Mouse (Mus musculus): ENCODE measurements around the gene Zdhhc17.

The Zdhhc17 gene

DNA sequence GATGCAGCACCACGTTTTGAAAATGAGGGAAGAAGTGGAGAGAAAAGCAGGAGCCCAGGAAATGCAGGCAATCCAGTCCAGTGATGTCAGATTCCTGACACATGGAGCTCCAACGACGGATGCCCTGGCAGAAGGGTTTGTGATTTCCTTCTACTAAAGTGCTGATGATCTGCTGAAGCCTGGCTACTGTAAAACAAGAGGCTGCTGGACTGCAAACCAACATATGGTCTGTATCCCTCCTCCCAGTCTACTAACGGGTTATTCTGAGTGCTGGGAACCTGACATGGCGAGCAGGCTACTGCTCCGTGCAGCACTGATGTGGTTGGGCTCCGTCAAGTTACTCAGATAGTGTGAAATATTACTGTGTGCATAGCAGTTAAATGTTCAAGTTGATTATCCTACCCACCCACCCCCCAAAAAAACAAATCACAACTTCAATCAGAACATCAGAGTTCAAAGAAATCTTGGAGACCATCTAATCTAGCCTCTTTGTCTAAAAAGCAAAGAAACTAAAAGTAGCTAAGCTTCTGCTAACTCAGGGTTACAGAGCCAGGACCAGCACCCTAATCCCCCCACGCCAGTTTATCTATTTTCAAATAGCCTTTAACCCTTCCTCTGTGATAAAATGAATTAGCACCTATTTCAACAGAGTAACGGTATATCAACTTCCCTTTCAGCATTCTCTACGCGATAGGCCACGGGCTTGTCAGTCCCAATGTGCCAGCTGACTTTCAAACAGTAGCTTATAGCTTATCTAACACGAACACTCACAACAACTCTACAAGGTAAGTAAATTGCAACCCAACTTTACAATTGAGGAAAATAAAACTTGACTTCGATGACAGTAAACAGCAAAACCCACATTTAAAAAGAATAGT is 4.1 kb downstream of the Zdhhc17 start:
- DNase-seq (ENCODE audit: low spot score in 2 of 2), result no peak

DNA sequence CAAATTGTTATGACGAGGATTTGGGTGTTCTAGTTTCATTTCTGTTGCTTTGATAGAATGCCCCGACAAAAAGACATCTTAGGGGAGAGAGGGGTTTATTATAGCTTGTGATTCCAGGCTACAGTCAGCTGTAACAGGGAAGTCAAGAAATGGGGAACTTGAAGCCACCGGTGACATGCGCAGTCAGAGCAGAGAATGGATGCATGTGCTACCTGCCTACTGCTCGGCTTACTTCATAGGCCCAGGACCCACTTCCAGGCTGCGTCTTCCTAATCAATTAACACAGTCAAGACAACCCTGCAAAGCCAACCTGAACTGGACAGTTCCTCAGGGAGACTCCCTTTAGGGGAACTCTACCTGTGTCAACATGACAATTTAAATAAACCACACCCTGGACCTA is 5.7 kb downstream of the Zdhhc17 start:
- peak; percentile 34 to 49 for DNase-seq (ENCODE audit: low spot score in 2 of 2)

DNA sequence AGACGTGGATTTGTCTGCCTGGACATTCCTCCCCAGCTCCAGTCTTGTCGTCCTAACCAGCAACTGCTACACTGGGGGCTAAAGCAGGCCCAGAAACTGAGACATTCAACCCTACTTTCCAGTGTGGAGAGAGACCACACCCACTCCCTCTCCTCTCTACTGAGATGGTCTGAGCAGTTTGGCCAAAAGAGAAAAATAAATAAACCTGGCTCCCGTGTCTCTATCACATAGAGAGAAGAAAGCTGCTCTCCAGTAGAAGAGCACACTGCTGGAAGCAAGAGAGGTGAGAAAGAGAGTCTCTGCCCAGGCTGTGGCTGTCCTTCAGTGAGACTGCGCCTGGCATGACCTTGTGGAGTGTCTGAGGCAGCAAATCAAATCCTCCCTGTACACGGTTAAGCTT is 10.7 kb downstream of the Zdhhc17 start:
- DNase-seq (ENCODE audit: low spot score in 2 of 2), result no peak

DNA sequence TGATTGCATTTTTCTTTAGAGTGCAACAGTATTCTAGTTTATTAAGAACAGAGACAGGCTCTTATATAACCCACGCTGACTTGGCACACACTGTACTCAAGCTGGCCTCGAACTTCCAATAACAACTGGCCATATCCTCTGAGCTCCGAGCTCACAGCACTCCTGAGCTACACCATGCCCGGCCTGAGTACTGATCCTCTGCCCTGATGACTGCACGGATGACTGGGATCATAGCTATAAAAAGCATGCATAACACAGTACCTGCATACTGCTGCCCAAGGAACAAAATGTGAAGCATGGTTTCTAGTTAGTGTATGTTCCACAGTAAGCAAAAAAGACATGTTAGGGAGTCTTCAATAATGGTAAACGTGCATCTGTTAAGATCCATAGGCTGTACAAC is 12.8 kb downstream of the Zdhhc17 start:
- DNase-seq (ENCODE audit: low spot score in 2 of 2), result no peak

DNA sequence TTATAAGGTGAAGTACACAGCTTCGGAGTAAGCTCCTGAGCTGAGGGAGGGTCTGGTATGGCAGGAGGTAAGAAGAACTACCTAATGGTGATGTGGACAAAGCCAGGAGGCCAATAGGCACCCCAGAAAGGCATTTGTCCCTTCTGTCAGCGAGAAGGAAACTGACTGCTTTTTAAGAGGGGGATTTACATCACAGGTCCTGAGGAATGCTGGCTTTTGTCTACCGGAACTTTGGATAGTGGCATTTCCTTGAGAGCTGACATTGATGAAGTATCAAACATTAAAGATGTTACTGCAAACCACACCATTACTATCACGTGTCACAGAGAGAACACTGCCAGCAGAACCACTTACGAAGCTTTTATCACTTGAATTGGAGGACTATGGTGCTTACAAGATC is 15.2 kb downstream of the Zdhhc17 start:
- no peak for DNase-seq (ENCODE audit: low spot score in 2 of 2)

DNA sequence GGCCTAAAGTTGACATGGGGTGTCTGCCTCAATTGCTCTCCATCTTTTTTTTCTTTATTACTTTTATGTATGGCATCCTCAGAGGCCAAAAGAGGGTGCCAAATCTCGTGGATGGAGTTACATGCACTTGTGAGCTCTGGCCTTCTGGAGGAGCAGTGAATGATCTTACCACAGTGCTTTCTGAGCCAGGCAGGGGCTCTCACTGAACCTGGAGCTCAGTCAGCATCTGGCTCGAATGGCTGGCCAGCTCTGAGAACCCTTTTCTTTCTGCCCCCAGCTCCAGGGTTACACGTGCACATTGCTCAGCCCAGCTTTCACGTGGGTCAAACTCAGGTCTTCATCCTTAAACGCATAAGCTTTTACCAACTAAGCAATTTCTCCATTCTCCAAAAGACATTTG is 16.7 kb downstream of the Zdhhc17 start:
- DNase-seq (ENCODE audit: low spot score in 2 of 2), result no peak

DNA sequence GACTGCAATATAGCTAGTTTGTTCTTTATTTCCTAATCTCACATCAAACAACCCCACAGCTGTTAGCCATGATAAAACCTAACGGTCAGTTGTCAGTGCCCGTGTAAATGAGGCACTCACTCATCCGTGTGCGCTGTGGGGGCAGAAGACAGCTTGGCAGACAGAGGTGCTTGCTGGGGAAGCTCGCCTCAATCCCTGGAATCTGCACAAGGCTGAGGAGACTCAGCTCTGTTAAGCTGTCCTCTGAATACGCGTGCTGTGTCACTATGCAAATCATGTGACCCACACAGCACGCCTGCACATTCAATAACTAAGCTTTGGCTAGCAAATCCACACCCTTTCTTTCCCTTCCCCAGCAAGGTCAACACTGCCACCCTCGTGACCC is 17.9 kb downstream of the Zdhhc17 start:
- no peak for DNase-seq (ENCODE audit: low spot score in 2 of 2)

DNA sequence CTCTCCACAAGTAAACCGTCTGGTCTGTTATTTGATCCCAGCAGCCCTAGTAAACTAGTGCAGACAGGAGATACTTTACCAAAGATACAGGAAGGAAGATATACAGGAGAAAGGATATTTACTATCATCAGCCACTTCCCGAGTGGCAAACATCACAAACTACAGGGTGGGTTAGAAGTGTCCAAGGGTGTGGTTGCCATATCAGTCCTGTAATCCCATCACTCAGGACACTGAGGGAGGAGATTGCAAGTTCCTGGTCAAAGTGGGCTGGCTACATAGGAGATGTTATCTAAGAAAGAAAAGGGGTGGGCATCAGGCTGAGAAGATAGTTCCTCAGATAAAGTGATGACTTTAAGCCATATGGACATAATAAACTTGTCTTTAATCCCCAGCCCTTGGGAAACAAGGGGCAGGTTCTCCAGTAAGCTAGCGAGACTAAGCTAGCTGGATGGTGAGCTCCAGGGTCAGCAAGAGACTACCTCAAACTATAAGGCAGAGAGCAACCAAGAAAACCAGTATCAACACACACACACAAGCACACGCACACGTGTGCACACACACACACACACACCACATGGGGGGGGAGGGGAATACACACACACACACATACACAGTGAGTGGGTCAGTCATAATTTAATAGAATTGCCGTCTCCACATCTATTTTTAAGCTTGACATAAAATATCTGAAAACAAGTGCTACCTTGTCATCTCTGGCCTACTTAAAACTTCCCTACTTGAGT is 18.5 kb downstream of the Zdhhc17 start:
- DNase-seq (ENCODE audit: low spot score in 2 of 2), result no peak

DNA sequence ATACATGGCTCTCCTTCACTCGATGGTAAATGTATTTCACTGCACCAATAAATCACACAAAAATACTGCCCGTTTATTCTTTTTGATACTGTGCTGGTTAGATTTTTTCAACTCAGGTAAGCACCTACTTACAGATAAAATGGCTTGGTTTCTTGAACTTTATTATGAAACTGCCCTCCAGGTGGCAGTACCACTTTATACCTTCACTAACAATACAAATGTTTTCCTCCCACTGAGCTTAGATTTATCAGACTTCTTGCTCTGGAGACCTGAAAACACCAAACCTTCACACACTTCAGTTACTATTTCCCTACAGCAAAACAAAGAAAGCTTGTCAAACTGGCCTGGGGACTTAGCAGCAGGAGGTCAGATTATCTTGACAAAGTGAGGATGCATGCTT is 20.2 kb downstream of the Zdhhc17 start:
- peak; percentile 14 to 42 for DNase-seq (ENCODE audit: low spot score in 2 of 2)

DNA sequence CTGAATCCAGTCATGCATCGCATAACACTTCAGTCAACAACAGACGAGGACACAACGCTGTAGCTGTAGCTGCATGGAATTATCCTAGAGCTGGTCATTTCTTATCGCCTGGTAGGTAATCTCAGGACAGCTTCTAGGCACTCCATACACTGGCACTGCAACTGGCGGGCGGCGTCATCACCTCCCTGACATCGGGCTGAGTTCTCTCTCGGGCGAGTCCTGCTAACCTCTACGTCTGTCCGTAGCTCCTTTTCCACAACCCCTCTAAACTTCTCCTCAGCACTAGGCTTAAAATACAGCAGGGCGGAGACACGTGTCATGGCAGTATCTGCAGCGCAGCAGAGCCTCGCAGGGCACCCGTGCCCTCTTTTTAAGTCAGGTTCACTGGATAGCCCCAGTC is 23.3 kb downstream of the Zdhhc17 start:
- DNase-seq (ENCODE audit: low spot score in 2 of 2), result no peak

DNA sequence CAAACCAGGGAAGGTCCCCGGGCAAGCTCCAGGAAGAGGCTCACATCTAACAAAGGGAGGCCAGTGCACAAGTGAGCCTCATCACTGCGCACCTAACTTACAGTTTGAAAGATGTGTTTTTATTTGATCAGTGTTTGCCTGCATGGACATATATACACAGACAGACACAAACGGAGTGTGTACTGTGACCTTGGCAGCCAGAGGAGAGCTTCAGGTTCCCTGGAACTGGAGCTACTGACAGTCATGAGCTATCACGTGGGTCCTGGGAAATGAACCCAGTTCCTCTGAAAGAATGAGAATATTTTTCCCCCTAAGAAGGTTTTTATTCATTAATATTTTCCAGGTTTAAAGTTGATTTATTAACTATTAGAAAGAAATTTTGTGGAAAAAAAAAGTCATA is 27.2 kb downstream of the Zdhhc17 start:
- DNase-seq (ENCODE audit: low spot score in 2 of 2), result no peak

DNA sequence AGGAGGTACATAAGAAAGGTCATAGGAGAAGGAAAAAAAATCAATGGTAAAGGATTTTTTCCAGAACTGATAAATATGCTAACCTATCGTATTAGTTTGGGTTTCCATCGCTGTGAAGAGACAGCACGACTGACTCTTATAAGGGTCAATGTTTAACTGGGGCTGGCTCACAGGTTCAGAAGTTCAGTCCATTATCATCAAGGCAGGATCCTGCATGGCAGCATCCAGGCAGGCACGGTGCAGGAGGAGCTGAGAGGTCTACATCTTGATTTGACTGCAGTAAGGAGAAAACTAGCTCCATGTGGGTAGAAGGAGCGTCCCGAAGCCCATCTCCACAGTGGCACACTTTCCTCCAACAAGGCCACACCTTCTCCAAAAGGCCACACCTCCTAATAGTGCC is 29.5 kb downstream of the Zdhhc17 start:
- DNase-seq (ENCODE audit: low spot score in 2 of 2), result no peak

DNA sequence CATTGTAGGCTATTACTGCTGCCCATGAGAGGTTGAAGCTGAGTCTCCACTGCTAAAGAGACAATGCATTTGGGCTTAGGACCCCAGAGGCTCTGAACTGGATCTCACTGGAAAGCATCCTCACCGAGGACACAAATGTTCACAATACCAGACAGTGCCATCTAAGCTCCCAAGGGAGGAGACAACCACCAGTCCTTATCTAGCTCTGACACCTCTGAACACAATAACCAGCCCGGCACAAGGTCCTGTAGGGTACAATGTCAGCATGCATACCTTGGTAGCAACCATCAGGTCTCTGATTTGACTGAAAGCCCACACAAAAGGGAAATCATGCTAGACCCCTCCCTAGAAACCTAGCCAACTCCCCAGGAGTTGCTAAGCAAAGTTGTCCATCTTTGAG is 30.5 kb downstream of the Zdhhc17 start:
- no peak for DNase-seq (ENCODE audit: low spot score in 2 of 2)

DNA sequence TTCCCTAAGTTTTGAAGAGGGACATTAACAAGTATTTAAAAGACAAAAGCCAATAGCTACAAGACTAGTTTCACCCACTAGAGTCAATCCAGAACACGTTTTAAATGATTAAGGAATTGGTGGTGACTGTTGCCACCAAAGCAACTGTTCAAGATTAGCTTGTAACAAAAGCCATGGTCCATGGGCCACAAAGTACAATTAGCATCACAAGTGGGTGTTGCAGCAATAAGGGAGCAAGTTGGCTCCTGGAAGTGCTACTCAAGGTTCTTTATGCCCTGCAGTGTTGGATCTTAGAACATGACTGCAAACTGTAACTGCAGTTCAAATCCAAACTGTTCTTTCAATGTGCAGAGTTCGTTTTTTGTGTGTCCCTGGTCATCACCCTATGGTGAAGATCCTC is 32.6 kb downstream of the Zdhhc17 start:
- DNase-seq (ENCODE audit: low spot score in 2 of 2), result no peak

DNA sequence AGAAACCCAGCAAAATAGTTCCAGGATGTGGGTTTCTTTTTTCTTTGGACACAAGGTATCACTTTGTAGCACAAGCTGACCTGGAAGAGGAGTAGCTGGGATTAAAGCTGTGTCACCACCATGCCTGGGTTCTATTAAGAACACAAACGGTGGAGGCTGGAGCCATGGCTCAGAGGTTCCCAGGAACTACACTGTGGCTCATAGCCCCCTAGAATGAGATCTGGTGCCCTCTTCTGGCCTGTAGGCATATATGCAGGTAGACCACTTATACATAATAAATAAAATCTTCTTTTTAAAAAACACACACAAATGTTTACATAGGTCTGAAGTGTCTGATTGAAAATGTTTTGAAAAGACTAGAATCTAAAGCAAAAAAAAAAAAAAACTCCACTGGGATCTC is 33.9 kb downstream of the Zdhhc17 start:
- no peak for DNase-seq (ENCODE audit: low spot score in 2 of 2)

DNA sequence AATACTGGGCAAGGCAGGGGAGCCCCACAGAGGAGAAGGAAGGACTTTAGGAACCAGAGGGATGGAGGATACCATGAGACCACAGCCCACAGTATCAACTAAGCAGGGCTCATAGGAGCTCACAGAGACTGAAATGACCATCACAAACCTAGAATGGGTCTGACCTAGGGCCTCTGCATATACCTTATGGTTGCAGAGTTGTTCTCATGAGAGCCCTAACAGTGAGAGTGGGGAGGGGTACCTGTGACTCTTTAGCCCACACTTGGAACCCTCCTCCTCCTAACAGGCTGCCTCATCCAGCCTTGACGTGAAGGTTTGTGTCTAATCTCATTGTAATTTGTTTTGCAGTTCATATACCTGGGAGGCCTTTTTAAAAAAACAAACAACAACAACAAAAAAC is 35.1 kb downstream of the Zdhhc17 start:
- no peak for DNase-seq (ENCODE audit: low spot score in 2 of 2)

DNA sequence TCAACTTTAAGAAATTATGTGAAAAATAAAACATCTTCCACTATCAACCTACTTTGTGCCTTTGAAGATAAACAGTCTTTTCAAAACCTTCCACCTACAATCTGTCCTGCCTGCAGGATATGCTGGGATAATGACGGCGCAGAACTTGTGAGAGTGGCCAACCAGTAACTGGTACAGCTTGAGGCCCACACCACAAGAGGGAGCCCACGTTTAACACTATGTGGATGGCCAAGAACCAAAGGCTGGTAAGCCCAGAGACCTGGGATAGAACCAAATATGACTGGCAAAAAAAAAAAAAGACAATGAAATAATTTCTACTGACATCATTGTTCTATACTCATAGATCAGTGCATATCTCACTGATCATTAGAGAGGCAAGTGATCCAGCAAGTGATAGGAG is 35.5 kb downstream of the Zdhhc17 start:
- peak in 1 of 2 experiments; percentile 15 for DNase-seq (ENCODE audit: low spot score in 2 of 2)

DNA sequence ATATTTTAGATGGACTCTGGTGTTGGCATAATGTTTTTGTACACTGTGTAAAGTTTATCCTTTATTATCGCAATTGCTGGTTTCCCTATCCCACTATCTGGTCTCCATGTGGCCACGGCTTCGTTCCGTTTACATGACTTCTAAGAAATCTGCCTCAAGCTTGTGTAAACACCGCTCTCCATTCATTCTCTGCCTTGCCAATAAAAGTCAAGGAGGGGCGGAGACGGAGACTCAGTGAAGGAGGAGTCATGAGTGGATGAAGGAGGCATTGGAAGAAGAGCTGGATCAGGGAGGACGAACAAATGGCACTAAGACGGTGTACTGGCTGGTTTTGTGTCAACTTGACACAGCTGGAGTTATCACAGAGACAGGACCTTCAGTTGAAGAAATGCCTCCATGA is 37.9 kb downstream of the Zdhhc17 start:
- DNase-seq (ENCODE audit: low spot score in 2 of 2), result no peak

DNA sequence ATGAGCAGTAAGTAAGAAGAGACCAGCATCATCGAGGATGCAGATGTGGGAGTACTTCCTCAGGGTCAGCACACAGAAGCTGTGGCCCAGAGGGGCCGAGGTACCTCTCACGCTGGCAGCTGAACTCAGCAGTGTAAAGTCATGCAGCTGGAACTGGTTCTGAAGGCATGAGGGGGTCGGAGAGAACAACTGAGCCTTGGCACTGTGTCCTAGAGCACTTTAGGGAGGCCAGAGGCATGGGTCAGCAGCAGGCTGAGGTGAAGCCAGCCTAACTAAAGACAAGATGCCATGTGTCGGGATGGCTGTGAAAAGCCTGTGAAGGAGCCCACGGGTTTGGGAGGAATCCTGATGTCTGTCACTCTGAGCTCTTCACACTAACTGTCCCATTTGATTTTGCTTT is 38.5 kb downstream of the Zdhhc17 start:
- DNase-seq (ENCODE audit: low spot score in 2 of 2), result no peak

DNA sequence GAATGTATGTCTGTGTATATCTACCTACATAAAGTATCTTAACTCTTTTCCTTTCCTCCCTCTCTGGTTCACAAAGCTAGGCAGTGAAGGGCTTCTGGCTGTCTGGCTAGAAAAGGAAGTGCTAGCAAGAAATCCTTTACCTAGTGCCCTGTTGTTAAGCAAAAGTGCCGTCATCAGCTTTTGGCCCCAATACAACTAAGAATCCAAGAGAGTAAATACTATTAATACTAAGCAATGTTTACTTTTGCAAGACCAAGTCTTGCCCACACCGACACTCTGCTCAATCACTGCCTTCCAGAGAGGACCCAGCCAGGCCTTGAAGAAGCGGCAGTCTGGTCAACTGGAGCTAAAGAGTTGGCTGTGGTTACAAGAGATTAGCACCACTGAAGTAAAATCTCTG is 38.9 kb downstream of the Zdhhc17 start:
- no peak for DNase-seq (ENCODE audit: low spot score in 2 of 2)

DNA sequence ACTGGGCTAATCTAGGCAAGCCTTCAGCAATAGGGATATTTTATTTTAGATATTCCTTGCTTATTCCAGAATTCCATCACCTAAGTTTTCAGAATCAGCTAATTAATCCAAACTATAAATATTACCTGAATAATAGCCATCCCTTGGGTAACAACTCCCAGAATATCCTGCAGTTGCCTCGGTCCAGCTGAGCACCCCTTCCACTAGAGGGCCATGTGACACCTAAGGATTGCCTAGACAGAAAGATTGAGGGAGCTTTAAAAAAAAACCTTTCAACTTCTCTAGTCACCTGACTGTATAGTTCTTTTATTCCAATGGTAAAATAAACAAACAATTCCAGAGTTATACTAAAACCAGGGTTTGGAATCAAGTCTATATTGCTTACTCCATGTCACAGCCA is 47.8 kb downstream of the Zdhhc17 start:
- DNase-seq (ENCODE audit: low spot score in 2 of 2), result no peak

DNA sequence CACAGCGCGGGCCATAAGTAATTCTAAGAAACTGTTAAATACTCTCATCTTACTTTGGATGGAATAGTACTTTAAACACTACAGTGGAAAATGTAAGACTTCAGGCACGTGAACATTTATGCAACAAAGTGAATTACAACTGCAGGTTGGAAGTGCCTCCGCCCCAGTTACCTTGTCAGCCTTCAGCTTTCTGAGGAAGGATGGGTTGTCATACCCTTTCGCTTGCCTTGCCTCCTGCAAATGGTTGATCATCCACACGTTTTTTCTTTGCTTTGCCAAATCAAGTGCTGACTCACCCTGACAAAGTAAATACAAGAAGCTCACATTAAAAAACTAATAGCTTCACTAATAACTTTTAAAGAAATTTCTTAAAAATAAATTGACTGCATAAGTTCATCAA is 49.1 kb downstream of the Zdhhc17 start:
- no peak for DNase-seq (ENCODE audit: low spot score in 2 of 2)

DNA sequence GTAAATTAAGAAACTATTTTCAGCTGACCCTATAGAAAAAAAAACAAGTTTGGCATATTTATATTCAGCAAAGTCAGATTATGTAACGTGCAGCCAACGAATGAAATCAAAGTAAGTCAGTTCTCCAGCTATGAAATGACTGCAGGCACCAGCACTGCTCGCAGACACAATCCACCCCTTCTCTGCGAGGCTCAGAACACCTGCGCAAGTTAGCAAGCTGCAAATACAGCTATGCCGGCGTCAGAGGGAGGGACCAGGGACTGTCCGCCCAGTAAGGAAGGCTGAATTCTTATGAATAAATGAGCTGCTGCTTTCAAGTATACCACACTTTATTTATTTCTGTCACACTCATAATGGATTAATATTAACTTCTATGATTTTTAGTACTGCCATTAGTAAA is 50.2 kb downstream of the Zdhhc17 start:
- DNase-seq (ENCODE audit: low spot score in 2 of 2), result no peak
